Mouse (Mus musculus): Measurements from ENCODE around the gene Cntf. TPM values are rescaled to one million over a fixed set of nuclear protein-coding genes. Genes with fewer than 3 reads are reported as not detected.

The Cntf gene
- total RNA-seq (2021): 1 to 10 TPM; 2.6 to 3.9 TPM

- no peak for DNase-seq (ENCODE audit: low spot score in 2 of 2)
- intact Hi-C loops (cut with DNase I): no loop called here
Measured at GRCm38 (mm10) chr19:12765308-12765707, at the start of gene Cntf. Gene Cntf (minus strand): TSS chr19:12765632.

DNA sequence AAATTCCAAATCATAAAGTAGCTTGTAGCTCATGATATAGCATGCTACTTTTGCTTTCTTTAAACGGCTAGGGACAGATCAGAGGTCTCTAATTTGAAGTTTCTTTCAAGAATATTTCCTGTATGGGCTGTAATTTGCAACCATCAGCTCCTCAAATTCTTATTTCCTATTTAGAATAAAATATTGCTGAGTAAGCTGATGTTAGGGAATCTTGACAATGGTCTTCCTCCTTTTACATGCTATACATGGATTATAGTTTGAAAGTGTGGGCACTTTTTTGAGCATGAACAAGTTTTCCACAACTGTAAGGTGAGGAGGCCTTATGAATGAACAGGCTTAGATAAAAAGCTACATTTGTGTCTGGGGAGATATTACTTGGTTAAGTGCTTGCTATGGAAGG, 48.5 kb upstream of the Cntf start:
- DNase-seq (ENCODE audit: low spot score in 2 of 2): no peak
- intact Hi-C loops (cut with DNase I): no loop called here

- intact Hi-C loops (cut with DNase I): no loop called here
- no peak for DNase-seq (ENCODE audit: low spot score in 2 of 2)
Measured at GRCm38 (mm10) chr19:12812644-12813364, 47.4 kb upstream of the Cntf start.

GRCm38 (mm10) chr19:12806214-12806613, 40.8 kb upstream of the Cntf start:
- DNase-seq (ENCODE audit: low spot score in 2 of 2): no peak
- intact Hi-C loops (cut with DNase I): no loop called here

- DNase-seq (ENCODE audit: low spot score in 2 of 2): no peak
- intact Hi-C loops (cut with DNase I): no loop called here
Measured at GRCm38 (mm10) chr19:12805730-12806129, 40.3 kb upstream of the Cntf start.

DNA sequence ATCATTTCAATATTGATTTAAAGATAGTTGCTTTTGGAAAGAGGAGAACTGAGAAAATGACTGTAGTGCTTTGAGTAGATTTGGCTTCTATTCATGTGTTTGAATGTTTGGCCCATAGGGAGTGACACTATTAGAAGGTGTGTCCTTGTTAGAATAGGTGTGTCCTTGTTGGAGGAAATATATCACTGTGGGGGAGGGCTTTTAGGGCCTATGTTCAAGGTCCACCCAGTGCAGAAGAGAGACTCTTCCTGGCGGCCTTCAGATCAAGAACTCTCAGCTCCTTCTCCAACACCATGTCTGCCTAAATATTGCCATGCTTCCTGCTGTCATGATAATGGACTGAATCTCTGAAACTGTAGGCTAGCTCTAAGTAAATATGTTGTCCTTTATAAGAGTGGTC, 38.8 kb upstream of the Cntf start:
- DNase-seq (ENCODE audit: low spot score in 2 of 2): no peak
- intact Hi-C loops (cut with DNase I): no loop called here

DNA sequence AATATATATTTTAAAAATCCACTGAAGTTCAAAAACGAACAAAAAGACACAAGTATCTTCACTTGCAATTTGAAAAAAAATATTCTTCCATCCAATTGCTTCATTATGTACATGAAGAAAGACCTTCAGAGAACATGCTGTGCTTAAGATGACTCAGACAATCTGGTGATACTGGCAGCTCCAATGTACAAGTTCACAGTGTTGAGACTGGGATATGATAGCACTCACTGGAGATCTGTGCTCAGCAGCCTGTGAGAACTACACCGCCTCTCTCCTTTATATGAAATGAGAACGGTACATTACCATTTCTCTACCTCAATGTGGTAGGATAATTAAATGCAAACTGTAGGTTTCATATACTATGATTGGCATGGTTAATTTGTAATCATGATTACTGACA, 37.4 kb upstream of the Cntf start:
- intact Hi-C loops (cut with DNase I): no loop called here
- peak; percentile 27 to 29 for DNase-seq (ENCODE audit: low spot score in 2 of 2)

DNA sequence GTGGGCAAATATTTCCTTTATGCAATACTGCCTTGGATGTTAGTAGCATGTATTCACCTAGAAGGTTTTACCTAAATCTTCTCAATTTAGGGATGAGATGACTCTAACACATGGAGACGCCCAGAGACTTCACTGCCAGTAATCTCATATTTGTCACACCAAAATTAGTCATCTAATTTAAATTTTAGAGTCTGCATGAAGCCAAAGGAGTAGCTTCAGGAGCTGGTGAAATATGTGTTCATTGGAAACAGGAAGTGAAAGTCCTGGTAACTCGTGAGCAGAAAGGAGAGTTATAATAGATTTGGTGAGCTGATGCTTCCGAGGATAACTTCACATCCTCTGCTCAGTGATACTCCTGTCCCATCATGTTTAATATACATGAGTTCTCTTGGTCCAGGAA, 35.6 kb upstream of the Cntf start:
- DNase-seq (ENCODE audit: low spot score in 2 of 2): no peak
- intact Hi-C loops (cut with DNase I): no loop called here

DNA sequence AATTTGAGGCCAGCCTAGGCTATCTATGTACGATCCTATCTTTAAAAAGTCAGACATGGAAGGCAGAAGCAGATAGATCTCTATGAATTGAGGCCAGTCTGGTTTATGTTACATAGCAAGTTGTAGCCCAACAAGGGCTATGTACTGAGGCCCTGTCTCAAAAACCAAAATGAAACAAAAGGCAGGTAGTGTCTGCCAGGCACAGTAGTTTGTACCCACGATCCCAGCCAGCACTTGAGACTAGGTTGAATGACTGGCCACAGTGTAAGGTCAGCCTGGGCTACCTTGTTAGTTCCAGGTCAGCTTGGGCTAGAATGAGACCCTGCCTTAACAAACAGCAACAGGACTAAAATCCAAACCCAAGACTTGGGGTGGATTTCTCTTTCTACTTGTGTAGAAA, 35.2 kb upstream of the Cntf start:
- no peak for DNase-seq (ENCODE audit: low spot score in 2 of 2)
- intact Hi-C loops (cut with DNase I): no loop called here

- no peak for DNase-seq (ENCODE audit: low spot score in 2 of 2)
- intact Hi-C loops (cut with DNase I): loop anchor here (5.0 kb wide), 4 partner anchors 37 to 787 kb away; partner anchors contain the start of gene Dtx4
Measured at GRCm38 (mm10) chr19:12799081-12799480, 33.6 kb upstream of the Cntf start.

DNA sequence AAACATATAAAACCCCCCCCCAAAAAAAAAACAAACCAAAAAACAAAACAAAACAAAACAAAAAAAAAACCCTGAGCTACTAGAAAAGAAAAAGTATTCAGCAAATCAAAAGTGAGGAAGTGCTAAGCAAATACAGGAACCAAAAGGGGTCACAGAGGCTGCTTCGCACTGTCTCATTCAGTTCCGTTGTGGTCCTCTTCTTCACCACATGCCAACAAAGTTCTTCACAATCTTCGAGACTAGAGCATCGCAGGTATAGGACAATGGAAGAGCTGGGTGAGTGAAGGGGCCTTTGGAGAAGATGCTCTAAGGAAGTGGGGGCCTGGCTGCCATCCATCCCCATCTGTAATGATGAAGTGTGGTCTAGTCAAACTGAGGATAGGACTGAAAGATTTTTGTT, 33.0 kb upstream of the Cntf start:
- no peak for DNase-seq (ENCODE audit: low spot score in 2 of 2)
- intact Hi-C loops (cut with DNase I): loop anchor here (5.0 kb wide), 4 partner anchors 36 to 786 kb away; partner anchors contain the start of gene Dtx4

GRCm38 (mm10) chr19:12797071-12797470, 31.6 kb upstream of the Cntf start:
- intact Hi-C loops (cut with DNase I): loop anchor here (2.0 to 5.0 kb wide), 5 partner anchors 35 to 785 kb away; partner anchors contain the start of gene Dtx4
- DNase-seq (ENCODE audit: low spot score in 2 of 2): no peak

DNA sequence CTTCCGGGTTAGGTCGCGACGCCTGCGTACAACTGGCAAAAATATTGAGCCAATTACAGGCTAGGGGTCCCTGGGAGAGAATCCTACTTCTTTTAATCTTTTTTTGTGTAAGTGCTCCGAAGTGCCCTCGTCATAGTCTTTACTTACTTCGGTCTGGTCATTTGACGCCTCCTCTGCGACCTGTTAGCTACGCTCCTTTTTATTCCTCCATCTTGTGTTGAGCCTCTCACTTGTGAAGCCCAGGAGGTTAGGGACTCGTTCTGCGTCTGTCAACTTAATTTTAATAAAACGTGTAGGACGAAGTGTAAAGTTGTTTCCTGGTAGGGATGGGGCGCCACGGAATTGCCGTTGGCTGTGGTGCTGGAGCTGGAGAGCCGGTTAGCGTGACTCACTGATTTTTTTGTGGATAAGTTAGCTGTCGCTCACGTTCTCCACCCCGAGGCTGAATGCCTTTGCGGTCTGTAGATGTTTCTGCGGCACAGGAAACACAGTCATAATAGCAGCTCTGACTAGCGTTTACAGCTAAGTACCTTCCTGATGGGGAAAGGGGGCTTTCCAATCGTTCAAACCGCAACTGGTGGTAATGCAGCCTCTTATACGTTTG, 31.0 kb upstream of the Cntf start:
- DNase-seq (ENCODE audit: low spot score in 2 of 2): no peak
- intact Hi-C loops (cut with DNase I): loop anchor here (2.0 to 5.0 kb wide), 5 partner anchors 34 to 784 kb away; partner anchors contain the start of gene Dtx4

GRCm38 (mm10) chr19:12795511-12796327, 30.3 kb upstream of the Cntf start, which contains the start of the genes Zfp91 and Lpxn:
Gene Zfp91 (minus strand): TSS chr19:12796126.
Gene Lpxn (plus strand): TSS chr19:12796193.
- peak; percentile 96 to 98 for DNase-seq (ENCODE audit: low spot score in 2 of 2)
- intact Hi-C loops (cut with DNase I): loop anchor here (2.0 to 5.0 kb wide), 6 partner anchors 33 to 783 kb away; partner anchors contain the start of gene Dtx4

DNA sequence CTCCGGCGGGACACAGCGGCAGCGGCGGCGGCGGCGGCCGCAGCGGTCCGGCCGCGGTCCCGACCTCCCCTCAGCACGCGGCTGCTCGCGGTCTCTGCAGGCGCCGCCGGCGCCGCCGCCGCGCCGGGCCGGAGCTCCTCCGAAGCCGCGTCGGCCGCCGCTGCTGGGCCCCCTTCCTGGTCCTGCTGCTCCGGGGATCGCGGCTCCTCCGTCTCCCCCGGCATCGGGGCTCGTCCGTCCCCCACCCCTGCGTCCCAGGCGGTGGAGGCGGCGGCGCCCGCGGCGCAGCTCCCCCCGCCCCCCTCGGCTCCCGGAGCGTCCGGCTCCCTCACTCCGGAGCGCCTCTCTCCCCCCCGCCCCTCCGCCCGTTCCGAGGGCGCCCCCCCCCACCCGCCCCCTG, 29.7 kb upstream of the Cntf start:
- intact Hi-C loops (cut with DNase I): loop anchor here (2.0 to 5.0 kb wide), 5 partner anchors 33 to 783 kb away; partner anchors contain the start of gene Dtx4

GRCm38 (mm10) chr19:12794056-12795044, 28.9 kb upstream of the Cntf start:
- DNase-seq (ENCODE audit: low spot score in 2 of 2): peak; percentile 94
- intact Hi-C loops (cut with DNase I): loop anchor here (2.0 to 5.0 kb wide), 5 partner anchors 32 to 782 kb away; partner anchors contain the start of gene Dtx4

More for the DNA sequence above, 29.7 kb upstream of the Cntf start:
- no peak for DNase-seq (ENCODE audit: low spot score in 2 of 2)

- no peak for DNase-seq (ENCODE audit: low spot score in 2 of 2)
- intact Hi-C loops (cut with DNase I): no loop called here
Measured at GRCm38 (mm10) chr19:12792374-12792773, 26.9 kb upstream of the Cntf start.

GRCm38 (mm10) chr19:12787721-12788120, 22.3 kb upstream of the Cntf start:
- intact Hi-C loops (cut with DNase I): no loop called here
- DNase-seq (ENCODE audit: low spot score in 2 of 2): no peak
